Mouse (Mus musculus): Measurements from ENCODE around the gene Rasal3.

Gene Rasal3

DNA sequence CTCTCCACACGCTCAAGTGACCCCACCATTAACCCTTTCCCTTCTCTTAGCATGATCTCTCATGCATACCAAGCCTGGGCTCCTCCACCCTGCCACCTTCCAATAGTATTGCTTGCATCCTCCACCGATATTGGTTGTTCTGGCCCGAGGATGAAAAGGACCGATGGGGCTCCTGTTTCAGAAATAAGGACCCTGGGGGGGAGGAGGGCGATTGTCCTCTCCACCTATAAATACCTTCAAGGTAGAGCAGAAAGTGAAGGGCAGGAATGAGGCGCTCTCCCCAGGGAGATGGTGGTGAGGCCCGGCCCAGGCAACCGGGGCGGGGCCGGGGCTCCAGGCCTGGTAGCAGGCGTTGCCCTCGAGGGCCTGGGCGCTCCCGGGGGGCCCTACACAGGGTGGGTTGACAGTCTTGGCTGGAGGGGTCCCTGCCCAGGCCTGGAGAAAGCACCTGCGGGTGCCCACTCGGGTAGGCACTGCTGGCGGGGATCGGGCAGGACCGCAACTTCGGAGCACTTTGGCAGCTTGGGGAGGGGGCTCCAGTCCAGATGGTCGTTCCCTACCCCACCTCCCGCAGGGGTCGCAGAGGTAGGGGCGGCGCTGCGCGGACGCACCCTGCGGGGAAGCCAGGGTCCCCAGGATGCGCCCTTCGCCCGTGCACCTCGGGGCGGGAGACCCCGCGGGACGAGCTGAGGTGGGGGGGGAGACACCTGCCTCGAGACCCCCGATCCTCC is 14.8 kb downstream of the Rasal3 start:
- DNase-seq = peak; percentile 40

DNA sequence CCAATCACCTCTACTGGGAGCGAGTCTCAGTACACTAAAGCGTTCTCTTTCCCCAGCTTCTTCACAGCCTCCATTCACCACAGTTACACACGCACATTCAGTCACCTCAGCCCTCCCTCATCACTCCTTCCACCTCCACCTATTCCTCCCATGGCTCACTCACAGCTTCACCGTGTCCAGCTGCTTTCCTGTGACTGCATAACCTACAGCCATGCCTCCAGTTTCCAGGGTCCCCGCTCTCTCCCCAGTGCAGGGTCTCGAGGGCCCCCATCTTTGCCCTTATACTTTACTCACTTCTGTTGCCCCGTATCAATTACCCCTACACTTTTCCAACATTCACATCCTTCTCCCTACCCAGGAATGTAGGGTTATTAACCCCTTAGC is 15.4 kb downstream of the Rasal3 start:
- no peak for DNase-seq

- DNase-seq = peak; percentile 63
Measured at GRCm38 (mm10) chr17:32386659-32387432, 16.5 kb downstream of the Rasal3 start.

- no peak for DNase-seq
Measured at GRCm38 (mm10) chr17:32383661-32384060, 19.7 kb downstream of the Rasal3 start.

- no peak for DNase-seq
Measured at GRCm38 (mm10) chr17:32382576-32382975, 20.8 kb downstream of the Rasal3 start.

DNA sequence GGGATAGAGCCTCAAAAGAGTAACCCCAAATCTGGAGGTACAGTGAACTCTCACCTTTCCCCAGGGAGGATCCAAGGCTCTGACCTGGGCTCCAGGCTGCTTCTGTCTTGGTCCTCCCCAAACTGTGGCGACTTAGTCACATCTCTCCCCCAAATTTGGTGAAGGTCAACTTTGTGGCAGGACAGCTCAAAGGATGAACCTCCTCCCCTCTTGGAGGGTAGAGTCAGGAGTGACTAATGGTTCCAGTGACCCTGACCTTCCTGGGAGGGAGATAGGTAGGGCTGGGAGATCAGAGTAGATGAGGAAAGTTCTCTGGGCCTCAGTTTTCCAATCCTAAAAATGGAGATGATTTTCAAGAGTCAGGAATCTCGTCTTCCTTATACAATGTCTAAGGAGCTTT is 24.6 kb downstream of the Rasal3 start:
- no peak for DNase-seq

- no peak for DNase-seq
Measured at GRCm38 (mm10) chr17:32377137-32377536, 26.2 kb downstream of the Rasal3 start.

GRCm38 (mm10) chr17:32376475-32376874 is 26.9 kb downstream of the Rasal3 start:
- DNase-seq = no peak

DNA sequence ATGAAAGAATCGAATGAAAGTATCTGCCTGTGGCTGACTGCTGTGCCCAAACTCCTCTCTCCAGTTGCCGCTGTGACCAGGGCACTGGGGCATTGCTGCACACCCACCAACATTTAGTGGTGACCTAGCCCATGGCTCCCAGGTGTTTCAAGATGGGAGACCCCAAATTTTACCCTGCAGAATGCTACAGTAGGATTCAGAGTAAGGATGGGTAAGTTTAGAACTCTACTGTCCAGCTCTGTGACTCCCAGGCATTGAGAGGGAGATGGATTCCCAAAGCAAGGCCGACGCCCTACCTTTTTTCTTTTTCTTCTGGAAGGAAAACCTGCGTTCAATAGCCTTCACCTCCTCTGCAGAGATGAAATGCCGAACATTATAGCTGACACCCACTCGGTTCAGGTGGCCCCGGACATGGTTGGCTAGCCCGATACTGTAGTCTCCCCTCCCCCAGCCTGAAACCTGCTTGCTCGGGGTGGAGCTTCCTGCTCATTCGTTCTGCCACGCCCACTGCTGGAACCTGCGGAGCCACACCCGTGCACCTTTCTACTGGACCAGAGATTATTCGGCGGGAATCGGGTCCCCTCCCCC is 34.3 kb downstream of the Rasal3 start:
- DNase-seq = no peak

GRCm38 (mm10) chr17:32367706-32368105 is 35.7 kb downstream of the Rasal3 start:
- no peak for DNase-seq

GRCm38 (mm10) chr17:32365296-32365695 is 38.1 kb downstream of the Rasal3 start:
- no peak for DNase-seq

- no peak for DNase-seq
Measured at GRCm38 (mm10) chr17:32364850-32365249, 38.5 kb downstream of the Rasal3 start.

DNA sequence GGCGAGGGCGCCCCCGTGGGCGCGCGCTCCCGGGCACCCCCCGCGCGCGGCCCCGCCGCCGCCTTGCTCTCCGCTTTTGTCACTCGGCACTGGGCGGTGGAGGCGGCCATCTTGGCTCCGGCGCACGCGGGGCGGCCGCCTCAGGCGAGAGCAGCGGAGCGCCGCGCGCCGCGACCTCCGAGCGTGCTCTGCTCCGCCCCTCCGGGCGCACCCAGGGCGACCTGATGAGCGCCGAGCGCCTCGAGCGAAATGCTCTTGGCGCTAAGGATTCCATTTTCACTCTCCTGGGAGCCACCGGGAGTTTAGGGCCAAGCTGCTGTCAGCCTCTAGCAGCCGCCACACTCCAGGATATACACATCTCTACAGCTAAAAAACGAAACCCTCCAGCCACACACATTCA is 39.1 kb downstream of the Rasal3 start:
- DNase-seq = peak; percentile 89

- DNase-seq = no peak
Measured at GRCm38 (mm10) chr17:32363821-32364301, 39.5 kb downstream of the Rasal3 start.

GRCm38 (mm10) chr17:32362686-32363085 is 40.7 kb downstream of the Rasal3 start:
- DNase-seq = no peak

DNA sequence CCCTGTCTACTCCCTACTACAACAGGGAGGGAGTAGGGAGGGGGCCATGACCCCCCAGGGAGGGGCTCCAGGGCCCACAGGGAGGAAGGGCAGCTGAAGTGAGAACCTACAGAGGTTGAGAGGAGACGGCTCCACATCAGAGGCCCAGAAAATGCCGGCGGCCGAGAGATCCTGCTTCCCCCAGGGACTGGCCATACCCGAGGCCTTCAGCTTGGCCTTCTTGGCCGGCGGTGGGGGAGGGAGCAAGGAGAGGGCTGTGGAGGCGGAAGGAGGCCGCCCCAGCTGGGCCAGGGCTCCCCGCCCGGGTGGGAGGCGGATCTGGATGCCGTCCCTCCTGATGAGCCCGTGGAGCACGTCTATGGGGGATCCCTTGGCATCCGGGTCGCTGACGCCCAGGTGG is 43.5 kb downstream of the Rasal3 start:
- DNase-seq = no peak

- DNase-seq = no peak
Measured at GRCm38 (mm10) chr17:32358943-32359340, 44.4 kb downstream of the Rasal3 start.

- no peak for DNase-seq
Measured at GRCm38 (mm10) chr17:32358192-32358942, 45.0 kb downstream of the Rasal3 start.

- DNase-seq = no peak
Measured at GRCm38 (mm10) chr17:32356766-32357760, 46.3 kb downstream of the Rasal3 start.

GRCm38 (mm10) chr17:32356281-32356680 is 47.1 kb downstream of the Rasal3 start:
- no peak for DNase-seq

GRCm38 (mm10) chr17:32355031-32355430 is 48.4 kb downstream of the Rasal3 start:
- DNase-seq = no peak

DNA sequence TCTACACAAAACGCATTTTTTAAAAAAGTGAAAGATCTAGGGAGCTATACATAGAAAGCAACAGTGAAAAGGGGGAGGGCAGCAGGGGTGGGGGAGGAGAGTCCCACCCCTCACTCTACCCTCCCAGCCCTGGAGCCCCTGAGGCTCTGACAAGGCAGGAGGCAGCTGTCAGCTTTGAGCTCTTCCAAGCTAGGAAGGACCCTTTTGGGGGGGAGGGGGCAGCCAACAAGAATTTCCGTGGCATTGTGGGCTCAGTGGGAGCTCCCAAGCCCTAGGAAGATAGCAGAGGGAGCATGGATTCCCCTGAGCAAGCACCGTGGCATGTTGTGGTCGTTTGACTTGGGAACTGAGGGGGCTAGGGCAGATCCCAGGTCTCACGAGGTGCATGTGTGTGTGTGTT is 49.2 kb downstream of the Rasal3 start:
- DNase-seq = no peak
